Comparison of ENCODE assay signal across 9 mouse cellular contexts in genomic region chr5:3646539-3646938, GRCm38 (mm10). TPM values are rescaled to one million over a fixed set of nuclear protein-coding genes. Genes with fewer than 3 reads are reported as not detected.
DNase-seq lines count a peak whose midpoint lies in the region; ATAC-seq and TF ChIP-seq lines count a peak whose summit lies in the region.
"Had no signal": no experiment of that assay in that cellular context is flagged by ENCODE, and none has a peak within 500 bp of the region (broad histone marks: within the 10 kb centered on the region; RNA-seq: fewer than 3 reads in every experiment).

No protein-coding gene starts in this region.

- H3K9ac ChIP-seq in heart, embryonic 15.5 days = peak overlapping the region; percentile 88
- peak overlapping the region; percentile 95 for H3K9ac ChIP-seq in liver, postnatal 0 days (replicated peaks)

- peak overlapping the region; percentile 90 for H3K4me3 ChIP-seq in heart, embryonic 10.5 days
- peak overlapping the region; percentile 82 for H3K4me3 ChIP-seq in heart, embryonic 15.5 days
- peak overlapping the region; percentile 99 for H3K4me3 ChIP-seq in liver, postnatal 0 days (ENCODE audit: low read depth, low read length)

- peak overlapping the region; percentile 96; the same call in 1 of the 2 replicates for H3K27ac ChIP-seq in heart, embryonic 10.5 days
- H3K27ac ChIP-seq in heart, embryonic 15.5 days = no peak overlapping the region
- H3K27ac ChIP-seq in liver, postnatal 0 days (ENCODE audit: low read depth) = peak overlapping the region; percentile 97

- ATAC-seq in heart, embryonic 15.5 days (replicated peaks; ENCODE audit: insufficient number of reproducible peaks, insufficient read depth, low FRiP score, low read depth) = no peak
- no peak for ATAC-seq in liver, postnatal 0 days

- H3K4me2 ChIP-seq in heart, embryonic 15.5 days = peak overlapping the region; percentile 65
- H3K4me2 ChIP-seq in liver, postnatal 0 days (ENCODE audit: low read depth, low read length) = peak overlapping the region; percentile 83

- WGBS in heart, embryonic 10.5 days = 39% methylated on average over 6 of the region's 6 CpGs
- 22% methylated on average over 6 of the region's 6 CpGs for WGBS in heart, embryonic 15.5 days
- WGBS in liver, postnatal 0 days (ENCODE audit: insufficient replicate concordance) = 24% methylated on average over 6 of the region's 6 CpGs

- H3K27me3 ChIP-seq in heart, embryonic 10.5 days (ENCODE audit: insufficient read depth, poor library complexity, severe bottlenecking) = no peaks in the 10 kb centered on the region
- no peaks in the 10 kb centered on the region for H3K27me3 ChIP-seq in heart, embryonic 15.5 days
- H3K27me3 ChIP-seq in liver, postnatal 0 days (ENCODE audit: insufficient read depth, low read length) = no peaks in the 10 kb centered on the region

- H3K36me3 ChIP-seq in heart, embryonic 10.5 days = peaks cover 39% of the 10 kb centered on the region
- H3K36me3 ChIP-seq in heart, embryonic 15.5 days = peaks cover 30% of the 10 kb centered on the region
- H3K36me3 ChIP-seq in liver, postnatal 0 days (replicated peaks; ENCODE audit: insufficient read depth, low read length) = peaks cover 16% of the 10 kb centered on the region

- no peaks in the 10 kb centered on the region for H3K9me3 ChIP-seq in heart, embryonic 10.5 days
- no peaks in the 10 kb centered on the region for H3K9me3 ChIP-seq in heart, embryonic 15.5 days (replicated peaks)
- H3K9me3 ChIP-seq in liver, postnatal 0 days (ENCODE audit: low read length) = no peaks in the 10 kb centered on the region

- no peak for TF ChIP-seq EP300 in liver, postnatal 0 days (IDR thresholded peaks at IDR 0.05; ENCODE audit: low read depth)

- no peak for DNase-seq in heart, embryonic 10.5 days (ENCODE audit: low spot score)
- no peak for DNase-seq in heart, postnatal 4 days
- DNase-seq in MN1 (ENCODE audit: low spot score) = peak; percentile 18
- DNase-seq in liver, postnatal 0 days = no peak
- no peak for DNase-seq in right cerebral cortex, postnatal 25 days
- DNase-seq in right cerebral cortex, postnatal 14 days = no peak
- no peak for DNase-seq in kidney, postnatal 10 days

- TF ChIP-seq CTCF in liver, postnatal 0 days (IDR thresholded peaks at IDR 0.05; ENCODE audit: low read depth) = no peak

- H3K4me1 ChIP-seq in heart, embryonic 10.5 days = 0 out of 2 replicates have a peak, but pooled peaks cover 4% of the 10 kb centered on the region
- H3K4me1 ChIP-seq in heart, embryonic 15.5 days (replicated peaks) = peaks cover 10% of the 10 kb centered on the region
- H3K4me1 ChIP-seq in liver, postnatal 0 days (ENCODE audit: insufficient read depth) = peaks cover 10% of the 10 kb centered on the region; the same call in 1 of the 2 replicates

RNA-seq across cellular contexts. Expression of gene Tmbim7, which starts 4.4 kb away (rescaled TPM):
- polyA plus RNA-seq in heart, embryonic 10.5 days (2016; fragmentation: Nextera tagmentation; extraction: Ambion mirVana) = not detected in 2 replicates
- not detected for total RNA-seq in heart, postnatal 4 days (2021)
- polyA plus RNA-seq in heart, embryonic 15.5 days (2015; fragmentation: Nextera tagmentation; extraction: Ambion mirVana) = not detected in 2 replicates
- polyA plus RNA-seq in liver, postnatal 0 days (2015; fragmentation: Nextera tagmentation; extraction: Ambion mirVana) = not detected in 2 replicates
- total RNA-seq: heart, postnatal 10 days had no signal

RNA-seq across cellular contexts. Expression of gene Gatad1, which starts 10.4 kb away (rescaled TPM):
- 63.0 and 68.9 TPM in 2 replicates for polyA plus RNA-seq in heart, embryonic 10.5 days (2016; fragmentation: Nextera tagmentation; extraction: Ambion mirVana)
- total RNA-seq in heart, postnatal 4 days (2021) = 100 to 1,000 TPM; 105 to 110 TPM
- polyA plus RNA-seq in heart, embryonic 15.5 days (2015; fragmentation: Nextera tagmentation; extraction: Ambion mirVana) = 50.9 and 57.6 TPM in 2 replicates
- 25.7 and 26.9 TPM in 2 replicates for polyA plus RNA-seq in liver, postnatal 0 days (2015; fragmentation: Nextera tagmentation; extraction: Ambion mirVana)

RNA-seq across cellular contexts. Expression of gene Rbm48, which starts 50.2 kb away (rescaled TPM):
- 10.9 and 11.4 TPM in 2 replicates for polyA plus RNA-seq in heart, embryonic 10.5 days (2016; fragmentation: Nextera tagmentation; extraction: Ambion mirVana)
- 1 to 10 TPM; 8.1 to 8.3 TPM for total RNA-seq in heart, postnatal 4 days (2021)
- 7.6 and 9.4 TPM in 2 replicates for polyA plus RNA-seq in heart, embryonic 15.5 days (2015; fragmentation: Nextera tagmentation; extraction: Ambion mirVana)
- polyA plus RNA-seq in liver, postnatal 0 days (2015; fragmentation: Nextera tagmentation; extraction: Ambion mirVana) = 4.1 and 4.6 TPM in 2 replicates

RNA-seq across cellular contexts. Expression of gene Pex1, which starts 50.7 kb away (rescaled TPM):
- polyA plus RNA-seq in heart, embryonic 10.5 days (2016; fragmentation: Nextera tagmentation; extraction: Ambion mirVana) = 11.5 and 13.9 TPM in 2 replicates
- total RNA-seq in heart, postnatal 4 days (2021) = 10 to 100 TPM; 11.3 to 12.3 TPM
- polyA plus RNA-seq in heart, embryonic 15.5 days (2015; fragmentation: Nextera tagmentation; extraction: Ambion mirVana) = 10.1 and 11.3 TPM in 2 replicates
- polyA plus RNA-seq in liver, postnatal 0 days (2015; fragmentation: Nextera tagmentation; extraction: Ambion mirVana) = 8.1 and 11.3 TPM in 2 replicates
